Mouse (Mus musculus): ENCODE measurements at regions not wholly inside any gene's neighbourhood (a gene's known extent, or its start where the extent isn't known, plus 50 kb on each side); places are given as distances from the start of the nearest gene placed in this dataset.

DNA sequence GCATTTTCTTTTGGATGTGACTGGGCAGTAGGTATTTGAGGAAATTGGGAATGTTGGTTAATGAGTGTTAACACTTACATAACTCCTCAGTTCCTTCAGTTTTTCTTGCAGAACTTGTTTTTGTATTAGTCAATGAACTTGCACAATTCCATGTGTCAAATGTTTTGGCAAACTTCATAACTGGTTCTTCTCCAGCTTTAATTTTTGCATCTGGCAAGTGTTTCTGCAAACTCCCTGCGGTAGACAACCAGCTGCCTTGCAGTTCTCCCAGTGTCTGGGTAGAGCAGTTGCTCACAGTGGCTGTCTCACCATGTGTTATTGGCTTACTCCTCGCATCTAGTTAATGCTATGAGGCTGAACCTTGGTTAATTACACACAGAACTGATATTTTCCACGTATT lies 790.4 kb downstream of the Epha4 start:
- Histone ChIP-seq H3K27me3 (ENCODE audit: insufficient read depth, low read length) (no peaks in the 10 kb centered on the region), H3K4me3 (ENCODE audit: low read depth, low read length) (no peak overlapping the region), H3K9me3 (ENCODE audit: low read length) (no peaks in the 10 kb centered on the region), H3K27ac (ENCODE audit: low read depth) (no peak overlapping the region), H3K4me2 (ENCODE audit: low read depth, low read length) (no peak overlapping the region), H3K9ac (replicated peaks) (no peak overlapping the region), H3K4me1 (ENCODE audit: insufficient read depth) (no peaks in the 10 kb centered on the region), H3K36me3 (replicated peaks; ENCODE audit: insufficient read depth, low read length) (no peaks in the 10 kb centered on the region)
- no peak for DNase-seq
- WGBS (ENCODE audit: insufficient replicate concordance), result 52% methylated on average over 3 of the region's 3 CpGs
- no peak for ATAC-seq
- TF ChIP-seq EP300 (IDR thresholded peaks at IDR 0.05; ENCODE audit: low read depth) (no peak), CTCF (IDR thresholded peaks at IDR 0.05; ENCODE audit: low read depth) (no peak)

DNA sequence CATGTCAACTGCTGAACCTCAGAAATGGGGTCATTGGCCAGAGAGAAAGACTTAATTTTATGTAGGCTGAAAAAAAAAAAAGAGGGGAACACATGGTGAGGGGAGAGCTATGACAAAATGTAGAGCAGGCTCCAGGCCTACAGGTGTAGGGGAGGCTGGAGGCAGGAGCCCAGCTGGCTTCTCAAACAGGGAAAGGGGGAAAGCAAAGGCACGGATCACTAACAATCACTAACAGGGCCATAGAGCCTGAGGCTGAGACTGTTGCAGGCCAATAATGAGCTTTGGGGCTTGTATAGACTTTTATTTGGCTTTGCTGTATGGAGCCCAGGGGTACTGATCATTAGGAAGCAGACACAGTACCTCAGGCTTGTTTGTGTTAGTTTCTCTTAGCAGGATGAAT lies 777.9 kb downstream of the Epha4 start:
- no peak for ATAC-seq
- no peak for DNase-seq
- no peaks in the 10 kb centered on the region for H3K36me3 ChIP-seq (replicated peaks; ENCODE audit: insufficient read depth, low read length)
- H3K9me3 ChIP-seq (ENCODE audit: low read length), result no peaks in the 10 kb centered on the region
- H3K4me2 ChIP-seq (ENCODE audit: low read depth, low read length), result no peak overlapping the region
- TF ChIP-seq EP300 (IDR thresholded peaks at IDR 0.05; ENCODE audit: low read depth) (no peak), CTCF (IDR thresholded peaks at IDR 0.05; ENCODE audit: low read depth) (no peak)
- H3K9ac ChIP-seq (replicated peaks), result no peak overlapping the region
- 75% methylated on average over 1 of the region's 1 CpGs for WGBS (ENCODE audit: insufficient replicate concordance)
- H3K4me3 ChIP-seq (ENCODE audit: low read depth, low read length), result no peak overlapping the region
- H3K27me3 ChIP-seq (ENCODE audit: insufficient read depth, low read length), result no peaks in the 10 kb centered on the region
- H3K4me1 ChIP-seq (ENCODE audit: insufficient read depth), result no peaks in the 10 kb centered on the region
- H3K27ac ChIP-seq (ENCODE audit: low read depth), result no peak overlapping the region

- Histone ChIP-seq H3K27ac (ENCODE audit: low read depth) (no peak overlapping the region), H3K36me3 (replicated peaks; ENCODE audit: insufficient read depth, low read length) (no peaks in the 10 kb centered on the region), H3K9ac (replicated peaks) (no peak overlapping the region), H3K27me3 (ENCODE audit: insufficient read depth, low read length) (no peaks in the 10 kb centered on the region), H3K9me3 (ENCODE audit: low read length) (no peaks in the 10 kb centered on the region), H3K4me2 (ENCODE audit: low read depth, low read length) (no peak overlapping the region), H3K4me3 (ENCODE audit: low read depth, low read length) (no peak overlapping the region), H3K4me1 (ENCODE audit: insufficient read depth) (no peaks in the 10 kb centered on the region)
- no peak for ATAC-seq
- TF ChIP-seq CTCF (IDR thresholded peaks at IDR 0.05; ENCODE audit: low read depth) (no peak), EP300 (IDR thresholded peaks at IDR 0.05; ENCODE audit: low read depth) (no peak)
- 80% methylated on average over 2 of the region's 2 CpGs for WGBS (ENCODE audit: insufficient replicate concordance)
- no peak for DNase-seq
These were observed 777.2 kb downstream of the Epha4 start for GRCm38 (mm10) chr1:76737663-76738062.

GRCm38 (mm10) chr1:76772694-76773093 lies 742.2 kb downstream of the Epha4 start:
- Histone ChIP-seq H3K27me3 (ENCODE audit: insufficient read depth, low read length) (no peaks in the 10 kb centered on the region), H3K36me3 (replicated peaks; ENCODE audit: insufficient read depth, low read length) (no peaks in the 10 kb centered on the region), H3K27ac (ENCODE audit: low read depth) (no peak overlapping the region), H3K4me2 (ENCODE audit: low read depth, low read length) (no peak overlapping the region), H3K4me3 (ENCODE audit: low read depth, low read length) (no peak overlapping the region), H3K9me3 (ENCODE audit: low read length) (no peaks in the 10 kb centered on the region), H3K4me1 (ENCODE audit: insufficient read depth) (no peaks in the 10 kb centered on the region), H3K9ac (replicated peaks) (no peak overlapping the region)
- ATAC-seq, result no peak
- WGBS (ENCODE audit: insufficient replicate concordance), result 75% methylated on average over 2 of the region's 2 CpGs
- TF ChIP-seq EP300 (IDR thresholded peaks at IDR 0.05; ENCODE audit: low read depth), result no peak
- no peak for TF ChIP-seq CTCF (IDR thresholded peaks at IDR 0.05; ENCODE audit: low read depth)
- DNase-seq, result no peak

DNA sequence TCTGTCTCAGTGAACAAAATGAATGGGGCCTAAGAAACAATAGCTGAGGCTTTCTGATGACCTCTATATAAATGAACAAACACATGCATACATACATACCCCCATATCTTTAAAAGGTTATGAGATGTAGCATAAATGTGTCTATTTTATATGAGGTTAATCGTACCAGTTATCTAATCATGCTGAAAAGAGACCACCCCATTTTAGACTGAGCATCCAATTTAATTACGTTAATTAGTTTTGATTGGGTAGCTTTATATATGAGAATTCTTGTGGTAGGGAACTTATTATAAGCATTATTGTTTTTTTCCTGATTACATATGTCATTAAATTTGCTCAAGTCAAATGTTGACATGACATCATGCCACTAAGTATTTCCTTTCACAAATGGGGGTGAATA lies 728.0 kb downstream of the Epha4 start:
- no peaks in the 10 kb centered on the region for H3K36me3 ChIP-seq (replicated peaks; ENCODE audit: insufficient read depth, low read length)
- H3K4me1 ChIP-seq (ENCODE audit: insufficient read depth), result no peaks in the 10 kb centered on the region
- no peaks in the 10 kb centered on the region for H3K9me3 ChIP-seq (ENCODE audit: low read length)
- ATAC-seq (no peak), DNase-seq (no peak)
- H3K9ac ChIP-seq (replicated peaks), result no peak overlapping the region
- 69% methylated on average over 2 of the region's 2 CpGs for WGBS (ENCODE audit: insufficient replicate concordance)
- H3K27me3 ChIP-seq (ENCODE audit: insufficient read depth, low read length), result no peaks in the 10 kb centered on the region
- H3K4me3 ChIP-seq (ENCODE audit: low read depth, low read length), result no peak overlapping the region
- TF ChIP-seq CTCF (IDR thresholded peaks at IDR 0.05; ENCODE audit: low read depth) (no peak), EP300 (IDR thresholded peaks at IDR 0.05; ENCODE audit: low read depth) (no peak)
- no peak overlapping the region for H3K4me2 ChIP-seq (ENCODE audit: low read depth, low read length)
- H3K27ac ChIP-seq (ENCODE audit: low read depth), result no peak overlapping the region

DNA sequence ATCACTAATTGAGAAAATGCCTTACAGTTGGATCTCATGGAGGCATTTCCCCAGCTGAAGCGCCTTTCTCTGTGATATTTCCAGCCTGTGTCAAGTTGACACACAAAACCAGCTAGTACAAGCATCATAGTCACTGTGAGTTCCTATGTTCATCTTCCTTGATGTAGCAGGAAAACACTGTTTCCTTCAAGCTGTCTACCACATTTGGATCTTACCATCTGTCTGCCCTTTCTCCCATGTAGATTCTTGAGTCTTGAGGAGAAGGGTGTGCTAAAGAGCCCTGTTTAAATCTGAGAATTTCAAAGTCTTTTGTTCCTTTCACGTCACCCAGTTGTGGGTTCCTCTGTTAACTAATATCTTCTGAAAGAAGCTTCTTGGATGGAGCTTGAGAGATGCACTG lies 721.5 kb downstream of the Epha4 start:
- 80% methylated on average over 2 of the region's 2 CpGs for WGBS (ENCODE audit: insufficient replicate concordance)
- H3K4me1 ChIP-seq (ENCODE audit: insufficient read depth), result no peaks in the 10 kb centered on the region
- no peaks in the 10 kb centered on the region for H3K9me3 ChIP-seq (ENCODE audit: low read length)

GRCm38 (mm10) chr1:76819906-76820305 lies 695.0 kb downstream of the Epha4 start:
- TF ChIP-seq CTCF (IDR thresholded peaks at IDR 0.05; ENCODE audit: low read depth), result no peak
- TF ChIP-seq EP300 (IDR thresholded peaks at IDR 0.05; ENCODE audit: low read depth), result no peak
- H3K9ac ChIP-seq (replicated peaks), result no peak overlapping the region
- H3K36me3 ChIP-seq (replicated peaks; ENCODE audit: insufficient read depth, low read length), result no peaks in the 10 kb centered on the region
- H3K9me3 ChIP-seq (ENCODE audit: low read length), result no peaks in the 10 kb centered on the region
- no peaks in the 10 kb centered on the region for H3K4me1 ChIP-seq (ENCODE audit: insufficient read depth)
- no peak overlapping the region for H3K4me3 ChIP-seq (ENCODE audit: low read depth, low read length)
- no peak for ATAC-seq
- DNase-seq, result no peak
- no peaks in the 10 kb centered on the region for H3K27me3 ChIP-seq (ENCODE audit: insufficient read depth, low read length)
- no peak overlapping the region for H3K4me2 ChIP-seq (ENCODE audit: low read depth, low read length)
- 74% methylated on average over 1 of the region's 1 CpGs for WGBS (ENCODE audit: insufficient replicate concordance)
- no peak overlapping the region for H3K27ac ChIP-seq (ENCODE audit: low read depth)

More for the DNA sequence above, 721.5 kb downstream of the Epha4 start:
- no peak overlapping the region for H3K4me2 ChIP-seq (ENCODE audit: low read depth, low read length)
- H3K4me3 ChIP-seq (ENCODE audit: low read depth, low read length), result no peak overlapping the region
- ATAC-seq, result no peak
- TF ChIP-seq EP300 (IDR thresholded peaks at IDR 0.05; ENCODE audit: low read depth) (no peak), CTCF (IDR thresholded peaks at IDR 0.05; ENCODE audit: low read depth) (no peak)
- no peaks in the 10 kb centered on the region for H3K36me3 ChIP-seq (replicated peaks; ENCODE audit: insufficient read depth, low read length)
- no peak overlapping the region for H3K27ac ChIP-seq (ENCODE audit: low read depth)
- H3K9ac ChIP-seq (replicated peaks), result no peak overlapping the region
- no peak for DNase-seq
- no peaks in the 10 kb centered on the region for H3K27me3 ChIP-seq (ENCODE audit: insufficient read depth, low read length)

All from liver, postnatal 0 days (tissue).